Mouse (Mus musculus) leukemia stem cell, adult 10-12 weeks (primary cell): ENCODE measurements around the gene Gm20823. TPM values are rescaled to one million over a fixed set of nuclear protein-coding genes. Genes with fewer than 3 reads are reported as not detected.

ENCODE experiments used
- polyA plus RNA-seq: library from polyadenylated mRNA; stranded (reverse); fragments of >175 nt; gene quantifications from 2 replicates; pipeline ENCODE4 v1.2.3, GENCODE M21; 2012; ENCODE audit warnings: low replicate concordance

Gm20823 gene
- not detected in 2 replicates for polyA plus RNA-seq

GRCm38 (mm10) chrY:62464745-62465144, at the start of gene Gm20823:
Gm20823 (minus strand) TSS chrY:62464845.

